Mouse (Mus musculus) megakaryocyte-erythroid progenitor cell, adult 5-6 weeks (primary cell): ENCODE results near the gene Gm5662. TPM values are rescaled to one million over a fixed set of nuclear protein-coding genes. Genes with fewer than 3 reads are reported as not detected.
"Not testable (repeated sequence)": the region's sequence is repeated elsewhere in the genome, so short reads cannot be mapped to it uniquely, and the experiment has no call there.

Source experiments
- ATAC-seq: replicated peaks from 2 replicates; pipeline ENCODE4 v1.8.0; 2016; ENCODE audit warnings: mild to moderate bottlenecking, inconsistent platforms; ENCODE audit not compliant: severe bottlenecking, poor library complexity, low FRiP score, low TSS enrichment
- total RNA-seq, 2 experiments: library from RNA; stranded (forward) in 1 of 2; stranded (reverse) in 1 of 2; fragments of 200-1000, 215-1000 nt in 1 of 2; fragments of >200 nt in 1 of 2; fragmentation: Nextera tagmentation in 1 of 2; gene quantifications; 2 replicates each; pipeline ENCODE4 v1.2.3; 2014 to 2017

Gm5662 gene
- total RNA-seq (2014; fragmentation: Nextera tagmentation): not detected in 2 replicates
- not detected in 2 replicates for total RNA-seq (2017)

- ATAC-seq: not testable (repeated sequence)
These were observed at the start of gene Gm5662 for GRCm38 (mm10) chr12:88274400-88274799. Gm5662 (minus strand) TSS chr12:88274500.

GRCm38 (mm10) chr12:88323926-88324325, 49.6 kb upstream of the Gm5662 start, which contains the start of gene Gm5039:
Gm5039 (minus strand) TSS chr12:88324026.
- not testable (repeated sequence) for ATAC-seq

GRCm38 (mm10) chr12:88314556-88314955, 40.3 kb upstream of the Gm5662 start:
- no peak for ATAC-seq

- ATAC-seq: not testable (repeated sequence)
These were observed 22.9 kb upstream of the Gm5662 start for GRCm38 (mm10) chr12:88297171-88297570.

GRCm38 (mm10) chr12:88293082-88293481, 18.8 kb upstream of the Gm5662 start:
- ATAC-seq: not testable (repeated sequence)

GRCm38 (mm10) chr12:88285224-88285623, 10.9 kb upstream of the Gm5662 start:
- peak; percentile 42; the same call in 1 of the 2 replicates for ATAC-seq

- ATAC-seq: no peak
These were observed 17.1 kb downstream of the Gm5662 start for GRCm38 (mm10) chr12:88257241-88257640.

- ATAC-seq: not testable (repeated sequence)
These were observed 18.4 kb downstream of the Gm5662 start for GRCm38 (mm10) chr12:88255917-88256316.

GRCm38 (mm10) chr12:88250000-88250399, 24.3 kb downstream of the Gm5662 start, which contains the start of gene Gm8332:
Gm8332 (minus strand) TSS chr12:88250100.
- not testable (repeated sequence) for ATAC-seq

- not testable (repeated sequence) for ATAC-seq
These were observed 28.5 kb downstream of the Gm5662 start for GRCm38 (mm10) chr12:88245786-88246185.

- not testable (repeated sequence) for ATAC-seq
These were observed 31.4 kb downstream of the Gm5662 start for GRCm38 (mm10) chr12:88242940-88243339.

Other genes starting within 250 kb of the Gm5662 start
- gene Gm2056, start 247.5 kb downstream of the Gm5662 start, total RNA-seq (2014; fragmentation: Nextera tagmentation): not detected in 2 replicates
- not detected in 2 replicates for gene Gm2056, start 247.5 kb downstream of the Gm5662 start, total RNA-seq (2017)
- gene Gm16368, start 190.8 kb downstream of the Gm5662 start, total RNA-seq (2014; fragmentation: Nextera tagmentation): not detected in 2 replicates
- not detected in 2 replicates for gene Gm16368, start 190.8 kb downstream of the Gm5662 start, total RNA-seq (2017)
- not detected in 2 replicates for gene Gm10436, start 92.4 kb downstream of the Gm5662 start, total RNA-seq (2014; fragmentation: Nextera tagmentation)
- not detected in 2 replicates for gene Gm10436, start 92.4 kb downstream of the Gm5662 start, total RNA-seq (2017)
- not detected in 2 replicates for gene Gm8332, start 24.4 kb downstream of the Gm5662 start, total RNA-seq (2014; fragmentation: Nextera tagmentation)
- gene Gm8332, start 24.4 kb downstream of the Gm5662 start, total RNA-seq (2017): not detected in 2 replicates
- not detected in 2 replicates for gene Gm5039, start 49.5 kb upstream of the Gm5662 start, total RNA-seq (2014; fragmentation: Nextera tagmentation)
- gene Gm5039, start 49.5 kb upstream of the Gm5662 start, total RNA-seq (2017): not detected in 2 replicates
- gene Adck1, start 86.1 kb upstream of the Gm5662 start, total RNA-seq (2014; fragmentation: Nextera tagmentation): 6.7 and 11.7 TPM in 2 replicates
- 13.6 and 17.8 TPM in 2 replicates for gene Adck1, start 86.1 kb upstream of the Gm5662 start, total RNA-seq (2017)